Mouse (Mus musculus) thymus, postnatal 36 days (tissue): ENCODE results near the gene Mcm3.
"Not testable (repeated sequence)": the region's sequence is repeated elsewhere in the genome, so short reads cannot be mapped to it uniquely, and the experiment has no call there.

Experiments used
- DNase-seq, 2 experiments: peaks; one replicate each; pipeline ENCODE4 v3.0.0; 2022; ENCODE audit warnings: mixed read lengths in 2 of 2

Mcm3 gene

GRCm38 (mm10) chr1:20801682-20802390 is 18.3 kb downstream of the Mcm3 start:
- DNase-seq = no peak

GRCm38 (mm10) chr1:20801275-20801674 is 18.8 kb downstream of the Mcm3 start:
- no peak for DNase-seq

- DNase-seq = no peak
These were observed 24.9 kb downstream of the Mcm3 start for GRCm38 (mm10) chr1:20795178-20795577.

GRCm38 (mm10) chr1:20794760-20795159 is 25.4 kb downstream of the Mcm3 start:
- DNase-seq = no peak

GRCm38 (mm10) chr1:20791414-20791813 is 28.7 kb downstream of the Mcm3 start:
- DNase-seq = no peak

GRCm38 (mm10) chr1:20790517-20790916 is 29.6 kb downstream of the Mcm3 start, which contains the start of gene Il17f:
Il17f (minus strand) TSS chr1:20790617.
- DNase-seq = not testable (repeated sequence)

- no peak for DNase-seq
These were observed 31.7 kb downstream of the Mcm3 start for GRCm38 (mm10) chr1:20788419-20788818.

GRCm38 (mm10) chr1:20787046-20787445 is 33.1 kb downstream of the Mcm3 start:
- no peak for DNase-seq

GRCm38 (mm10) chr1:20778366-20778765 is 41.7 kb downstream of the Mcm3 start:
- DNase-seq = no peak

GRCm38 (mm10) chr1:20774026-20774730 is 45.9 kb downstream of the Mcm3 start:
- not testable (repeated sequence) for DNase-seq

GRCm38 (mm10) chr1:20766526-20766925 is 53.6 kb downstream of the Mcm3 start:
- no peak for DNase-seq

GRCm38 (mm10) chr1:20761411-20761810 is 58.7 kb downstream of the Mcm3 start:
- no peak for DNase-seq

- no peak for DNase-seq
These were observed 59.8 kb downstream of the Mcm3 start for GRCm38 (mm10) chr1:20760331-20760730.

- DNase-seq = no peak
These were observed 60.3 kb downstream of the Mcm3 start for GRCm38 (mm10) chr1:20759799-20760198.

GRCm38 (mm10) chr1:20757586-20757985 is 62.5 kb downstream of the Mcm3 start:
- DNase-seq = no peak

- DNase-seq = no peak
These were observed 65.7 kb downstream of the Mcm3 start for GRCm38 (mm10) chr1:20754439-20754838.
